Mouse (Mus musculus) fat pad, adult 2 months (tissue): ENCODE data around the gene Cops7a.

Experiments used
- DNase-seq: peaks from one replicate; pipeline ENCODE4 v3.0.0-alpha.2; 2011; ENCODE audit warnings: low read depth, low spot score; ENCODE audit errors: extremely low read depth

Cops7a gene

DNA sequence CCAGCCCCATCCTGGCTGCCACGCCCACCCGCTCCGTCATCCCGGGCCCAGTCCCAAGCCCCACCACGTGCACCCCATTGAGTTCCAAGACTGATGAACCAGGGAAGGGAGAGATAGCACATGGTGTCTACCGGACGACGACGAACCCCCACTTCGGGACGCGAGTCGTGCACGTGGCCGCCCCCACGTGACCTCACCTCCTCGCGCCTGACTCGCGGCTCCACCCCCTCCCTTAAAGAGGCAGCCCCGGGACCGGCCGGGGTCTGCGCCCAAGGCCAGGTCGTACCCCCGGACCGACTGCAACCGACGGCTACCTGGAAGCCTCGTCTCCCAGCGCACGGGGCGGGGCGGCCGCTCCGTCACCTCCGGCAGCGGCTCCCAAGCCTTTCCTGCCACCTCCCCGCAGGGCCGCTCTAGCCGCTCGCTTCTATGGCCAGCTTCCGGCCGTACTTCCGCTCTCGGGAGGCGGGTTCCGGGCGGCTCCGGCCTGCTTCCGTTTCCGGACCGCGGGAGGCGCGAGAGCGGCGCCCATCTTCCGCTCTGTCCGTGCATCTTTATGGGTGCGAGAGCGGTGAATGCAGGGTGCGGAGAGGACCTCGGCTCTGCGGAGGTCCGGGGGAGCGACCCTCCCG is at the start of gene Cops7a:
TSS of gene Cops7a (minus strand) at position 451 of the 632 bp plus-strand sequence.
- no peak for DNase-seq

DNA sequence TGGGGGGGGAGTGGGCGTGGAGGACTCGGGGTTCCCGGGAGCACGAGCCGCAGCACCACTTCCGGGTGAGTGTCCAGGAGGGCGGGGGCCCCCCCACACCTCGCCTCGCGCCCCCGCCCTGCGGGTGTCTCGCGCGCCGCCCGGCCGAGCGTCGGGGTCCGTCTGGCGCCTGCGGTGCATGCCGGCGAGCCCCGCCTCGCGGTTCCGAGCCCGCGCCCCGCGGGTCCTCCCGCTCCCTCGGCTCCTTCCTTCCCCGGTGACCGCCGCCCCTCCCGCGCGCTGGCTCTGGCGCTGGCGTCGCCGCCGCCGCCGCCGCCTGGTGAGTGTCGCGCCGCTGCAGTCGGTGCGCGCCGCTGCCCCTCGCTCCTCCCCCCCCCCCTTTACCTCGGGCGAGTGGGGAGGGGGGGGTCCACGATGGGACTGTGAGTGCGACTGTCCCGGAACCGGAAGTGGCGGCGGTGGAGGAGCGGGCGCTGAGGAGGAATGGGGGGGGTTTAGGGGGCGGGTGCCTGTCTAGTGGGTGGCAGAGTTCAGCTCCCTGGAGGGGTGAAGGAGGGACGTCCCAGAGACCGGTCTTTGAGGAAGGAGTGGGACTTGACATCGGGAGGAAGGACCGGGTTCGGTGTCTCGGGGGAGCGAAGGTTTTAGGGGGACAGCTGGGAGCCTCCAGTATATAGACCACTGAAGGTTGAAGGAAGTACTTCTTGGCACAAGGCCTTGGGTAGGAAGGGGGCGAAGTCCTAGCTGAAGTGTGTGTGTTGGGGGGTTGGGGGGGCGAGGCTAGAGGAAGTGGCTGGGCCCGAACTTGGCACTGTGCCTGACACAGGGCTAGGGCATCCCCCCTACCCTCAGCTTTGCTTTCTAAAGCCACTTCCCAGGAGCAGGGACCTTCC is 44.1 kb upstream of the Cops7a start:
- DNase-seq: no peak

DNA sequence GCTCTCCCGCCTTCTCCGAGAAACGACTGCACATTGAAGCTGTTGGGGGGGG is 43.6 kb upstream of the Cops7a start, which contains the start of gene Zfp384:
TSS of gene Zfp384 (plus strand) at position 17 of the 52 bp plus-strand sequence.
- no peak for DNase-seq

DNA sequence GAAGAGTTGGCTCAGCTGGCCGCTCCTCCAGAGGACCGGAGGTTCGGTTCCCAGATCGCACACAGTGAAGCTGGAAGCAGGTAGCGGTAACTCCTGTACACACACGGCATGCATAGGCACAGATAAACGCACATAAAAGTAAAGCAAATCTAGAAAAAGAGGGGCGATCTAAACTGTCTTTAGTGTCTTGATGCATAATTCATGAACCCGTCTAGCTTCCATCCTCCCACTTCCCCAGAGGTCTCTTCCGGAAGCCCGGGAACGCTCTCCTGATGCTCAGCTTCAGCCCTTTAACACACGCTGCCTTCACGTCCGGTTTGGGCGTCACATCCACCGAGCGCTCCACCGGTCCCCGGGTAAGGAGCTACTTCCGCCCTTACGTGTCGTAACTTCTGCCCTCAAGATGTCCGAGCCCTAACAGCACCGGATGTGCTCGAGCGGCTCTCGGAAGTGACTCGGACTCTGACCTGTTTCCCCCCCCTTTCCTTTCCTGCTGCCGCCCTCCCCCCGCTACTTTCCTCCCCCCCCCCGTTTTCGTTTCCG is 43.3 kb upstream of the Cops7a start:
- peak; percentile 95 for DNase-seq

DNA sequence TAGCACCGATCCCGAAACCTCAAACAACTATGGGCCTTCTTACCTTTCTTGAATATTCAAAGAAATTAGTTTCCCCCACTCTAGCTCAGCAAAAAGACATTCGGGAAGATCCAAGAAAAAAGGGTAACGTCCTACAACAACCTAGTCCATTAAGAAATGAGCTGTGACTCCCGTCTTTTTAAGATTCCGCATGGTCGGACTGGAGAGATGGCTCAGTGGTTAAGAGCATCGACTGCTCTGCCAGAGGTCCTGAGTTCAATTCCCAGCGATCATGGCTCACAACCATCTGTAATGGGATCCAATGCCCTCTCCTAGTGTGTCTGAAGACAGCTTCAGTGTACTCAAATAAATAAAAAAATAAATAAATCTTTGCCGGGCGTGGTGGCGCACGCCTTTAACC is 42.7 kb upstream of the Cops7a start:
- DNase-seq: no peak

DNA sequence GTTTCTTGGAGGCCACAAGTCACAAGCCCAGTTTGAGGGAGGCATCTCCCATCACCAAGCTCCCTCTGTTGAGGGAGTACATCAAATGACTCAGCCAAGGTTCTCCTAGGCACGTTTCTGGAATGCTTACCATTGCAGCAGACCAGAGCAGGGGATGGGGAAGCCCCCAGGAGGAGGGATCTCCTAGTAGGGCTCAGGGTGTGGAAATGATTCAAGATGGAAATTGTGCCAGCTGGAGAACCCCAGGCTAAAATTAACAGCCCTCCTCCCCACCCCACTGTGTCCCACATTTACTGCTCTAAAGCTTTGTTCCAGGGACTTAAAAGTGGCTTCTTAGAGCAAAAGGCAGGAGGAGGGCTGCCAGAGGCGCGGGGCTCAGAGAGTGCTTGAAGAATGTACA is 39.7 kb upstream of the Cops7a start:
- no peak for DNase-seq

DNA sequence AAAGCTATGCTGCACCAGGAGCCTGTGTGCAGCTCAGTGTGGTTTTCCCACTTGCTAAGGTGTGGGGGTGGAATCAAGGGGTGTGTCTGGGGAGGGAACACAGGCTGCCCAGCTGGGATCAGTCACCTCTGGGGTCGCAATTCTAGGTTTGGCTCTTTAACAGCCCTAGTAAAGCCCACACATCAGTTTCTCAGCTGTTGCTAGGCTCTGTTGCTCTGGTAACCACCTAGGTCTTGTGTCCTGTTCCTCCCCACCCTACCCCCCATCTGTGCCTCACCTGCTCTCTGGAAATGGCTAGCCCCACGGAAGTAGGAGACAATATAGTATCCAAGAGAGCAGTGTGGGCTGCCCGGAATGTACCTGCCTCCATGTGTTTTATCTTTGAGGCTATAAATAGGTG is 38.4 kb upstream of the Cops7a start:
- no peak for DNase-seq

DNA sequence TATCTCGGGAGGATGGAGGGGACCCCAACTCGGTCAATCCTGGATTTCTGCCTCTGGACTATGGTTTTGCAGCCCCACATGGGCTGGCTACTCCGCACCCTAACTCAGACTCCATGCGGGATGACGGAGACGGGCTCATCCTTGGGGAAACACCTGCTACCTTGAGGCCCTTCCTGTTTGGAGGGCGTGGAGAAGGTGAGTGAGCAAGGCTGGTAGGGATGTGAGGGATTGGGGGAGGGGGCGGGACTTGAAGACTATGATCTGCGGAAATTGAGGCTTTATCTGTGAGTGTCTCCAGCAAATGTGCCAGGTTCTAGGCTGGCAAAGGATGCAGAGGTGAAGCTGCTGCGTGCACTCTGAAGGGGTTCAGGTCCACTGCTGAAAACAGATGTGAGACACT is 34.2 kb upstream of the Cops7a start:
- no peak for DNase-seq

DNA sequence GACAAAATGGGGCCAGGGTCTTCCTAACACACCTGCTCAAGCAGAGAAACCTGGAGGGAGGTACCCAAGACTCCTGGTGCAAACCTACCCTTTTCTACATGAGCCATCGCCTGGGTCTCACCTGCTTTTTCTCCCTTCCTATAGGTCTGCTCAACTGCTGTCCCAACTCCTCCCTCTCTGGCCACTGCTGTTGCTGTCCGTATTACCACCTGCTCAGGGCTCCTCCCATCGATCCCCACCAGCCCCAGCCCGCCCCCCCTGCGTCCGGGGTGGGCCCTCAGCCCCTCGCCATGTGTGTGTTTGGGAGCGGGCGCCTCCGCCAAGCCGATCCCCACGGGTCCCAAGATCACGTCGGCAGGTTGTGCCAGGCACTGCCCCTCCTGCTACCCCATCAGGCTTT is 33.8 kb upstream of the Cops7a start:
- no peak for DNase-seq

DNA sequence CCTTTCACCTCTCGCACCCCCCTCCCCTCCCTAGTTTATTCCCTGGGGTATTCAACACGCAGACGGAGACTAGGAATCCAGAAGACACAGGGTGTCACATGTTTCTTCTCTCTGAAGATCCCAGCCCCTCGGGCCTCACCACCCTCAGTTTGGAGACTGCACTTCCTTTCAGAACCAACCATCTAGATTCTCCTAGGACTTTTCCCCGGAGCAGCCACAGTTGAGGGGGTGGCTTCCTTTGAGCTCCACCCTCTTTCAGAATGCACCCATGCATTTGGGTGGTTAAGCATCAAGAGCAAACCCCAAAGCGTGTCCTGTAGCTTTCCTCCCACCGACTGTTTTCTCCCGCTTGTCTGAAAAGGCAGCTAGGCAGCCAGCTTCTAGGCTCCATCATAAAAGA is 32.7 kb upstream of the Cops7a start:
- no peak for DNase-seq

DNA sequence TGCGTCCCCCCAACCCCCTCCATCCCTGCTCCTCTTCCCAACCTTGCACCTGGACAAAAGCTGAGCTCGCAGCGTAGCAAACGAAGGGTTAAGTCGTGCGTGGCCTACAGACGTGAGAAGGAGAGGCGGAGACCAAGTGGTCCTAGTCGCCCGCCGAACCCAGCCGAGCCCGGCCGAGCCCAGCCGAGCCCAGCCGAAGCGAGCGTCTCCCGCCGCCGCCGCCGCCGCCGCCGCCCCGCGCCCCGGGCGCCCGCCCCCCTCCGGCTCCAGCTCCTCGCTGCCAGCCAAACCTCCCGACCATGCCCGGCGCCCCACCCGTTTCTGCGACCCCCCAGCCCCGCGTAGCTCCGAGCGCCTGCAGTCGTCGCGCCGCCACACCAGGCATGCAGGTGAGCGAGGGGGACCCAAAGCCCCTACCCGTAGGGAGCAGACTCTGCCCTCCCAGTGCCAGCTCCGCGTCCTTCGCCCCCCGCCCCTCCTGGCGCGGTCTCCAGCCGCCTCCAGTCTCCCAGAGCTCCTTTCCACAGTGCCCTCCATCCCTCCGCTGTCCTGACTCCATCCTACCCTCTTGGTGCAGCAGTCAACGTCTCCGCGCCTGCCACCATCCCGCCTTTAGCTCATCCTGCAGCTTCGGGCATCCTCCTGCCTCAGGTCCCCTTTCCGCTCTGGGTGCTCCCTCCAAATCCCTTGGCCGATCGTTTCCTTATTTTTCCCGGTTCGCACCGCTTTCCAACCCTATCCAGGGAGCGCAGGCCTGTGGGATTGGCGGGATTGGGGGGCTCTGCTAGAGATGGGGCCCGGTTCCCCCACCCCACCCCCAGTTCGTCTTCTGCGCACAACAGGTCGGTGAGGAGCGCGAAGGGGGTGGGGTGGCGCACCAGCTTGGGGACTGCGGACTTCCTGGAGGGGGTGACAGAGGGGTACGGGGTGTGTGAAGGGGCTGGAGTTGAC is 31.5 kb upstream of the Cops7a start, which contains the start of gene Pianp:
TSS of gene Pianp (plus strand) at position 144 of the 951 bp plus-strand sequence.
- DNase-seq: no peak

DNA sequence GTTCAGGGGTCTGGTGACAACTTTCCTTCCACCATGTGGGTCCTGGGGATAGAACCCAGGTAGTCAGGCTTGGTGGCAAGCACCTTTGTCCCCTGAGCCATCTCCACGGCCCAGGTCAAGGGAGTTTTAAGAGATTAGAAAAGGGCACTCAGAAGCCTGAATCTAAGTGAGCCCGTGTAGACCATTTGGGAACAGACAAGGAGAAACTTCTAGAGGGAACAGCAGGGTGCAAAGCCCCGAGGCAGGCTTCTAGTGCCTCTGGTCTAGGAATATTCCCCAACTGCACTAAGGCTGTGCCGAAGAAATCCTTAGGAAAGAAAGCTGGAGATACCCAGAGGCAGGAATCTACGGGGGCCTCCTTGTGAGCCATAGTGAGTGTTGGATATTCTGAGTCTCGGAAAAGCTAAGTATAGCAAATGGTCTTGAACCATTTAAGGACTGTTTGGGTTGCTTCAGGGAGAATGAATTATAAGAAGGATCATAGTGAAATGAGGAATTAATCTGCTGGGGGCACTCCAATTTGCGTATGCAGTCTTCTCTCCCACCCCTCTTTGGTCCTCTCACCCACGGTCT is 30.6 kb upstream of the Cops7a start:
- no peak for DNase-seq

DNA sequence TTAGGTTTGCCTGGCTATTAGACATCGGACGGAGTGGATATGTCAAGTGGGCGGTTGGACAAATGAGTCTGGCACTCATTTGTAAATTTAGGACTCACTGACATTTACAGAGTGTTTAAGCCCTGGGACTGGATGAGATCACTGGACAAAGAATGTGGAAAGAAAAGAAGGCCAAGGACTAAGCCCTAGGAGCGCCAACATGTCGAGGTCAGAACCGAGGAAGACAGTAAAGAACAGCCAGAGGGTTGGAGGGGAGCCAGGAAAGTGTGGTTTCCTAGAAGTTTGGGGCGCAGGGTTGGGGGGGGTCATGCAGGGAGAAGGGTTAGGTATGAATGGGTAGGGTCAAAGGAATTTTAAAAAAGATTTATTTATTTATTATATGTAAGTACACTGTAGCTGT is 29.9 kb upstream of the Cops7a start:
- DNase-seq: no peak

DNA sequence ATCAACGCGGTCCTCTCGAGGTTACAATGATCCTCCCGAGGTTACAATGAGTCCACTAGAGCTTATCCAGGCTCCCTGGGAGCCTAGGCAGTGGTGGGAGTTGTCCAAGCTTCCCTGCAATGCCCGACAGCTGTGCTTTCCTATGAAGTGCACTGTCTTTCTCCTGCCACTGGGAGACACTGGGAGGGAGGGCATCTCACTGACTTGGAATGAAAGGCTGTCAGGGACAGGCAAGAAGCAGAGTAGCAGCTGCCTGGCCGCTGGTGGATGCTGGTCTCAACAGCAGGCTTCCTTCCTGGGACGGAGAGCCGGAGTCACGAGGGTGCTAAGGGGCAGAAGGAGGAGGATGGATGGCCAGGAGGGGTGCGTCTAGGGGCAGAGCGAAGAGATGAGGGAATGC is 28.5 kb upstream of the Cops7a start:
- DNase-seq: no peak

DNA sequence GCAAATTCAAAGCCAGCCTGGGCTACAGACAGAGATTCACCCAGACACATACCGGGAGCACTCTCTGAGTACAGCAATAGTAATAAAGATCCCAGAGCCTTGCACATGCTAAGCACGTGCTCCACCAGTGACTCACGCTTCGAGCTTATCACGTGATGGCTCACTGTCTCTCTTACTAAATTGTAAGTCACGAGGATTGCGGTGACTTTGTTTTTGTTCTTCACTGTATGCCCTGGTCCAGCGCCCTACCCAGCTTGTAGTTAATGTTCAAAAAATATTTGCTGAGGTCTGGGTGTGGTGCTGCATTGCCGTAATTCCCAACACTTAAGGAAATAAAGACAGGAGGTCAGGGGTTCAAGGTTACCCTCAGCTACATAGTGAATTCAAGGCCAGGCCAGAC is 28.0 kb upstream of the Cops7a start:
- DNase-seq: no peak

DNA sequence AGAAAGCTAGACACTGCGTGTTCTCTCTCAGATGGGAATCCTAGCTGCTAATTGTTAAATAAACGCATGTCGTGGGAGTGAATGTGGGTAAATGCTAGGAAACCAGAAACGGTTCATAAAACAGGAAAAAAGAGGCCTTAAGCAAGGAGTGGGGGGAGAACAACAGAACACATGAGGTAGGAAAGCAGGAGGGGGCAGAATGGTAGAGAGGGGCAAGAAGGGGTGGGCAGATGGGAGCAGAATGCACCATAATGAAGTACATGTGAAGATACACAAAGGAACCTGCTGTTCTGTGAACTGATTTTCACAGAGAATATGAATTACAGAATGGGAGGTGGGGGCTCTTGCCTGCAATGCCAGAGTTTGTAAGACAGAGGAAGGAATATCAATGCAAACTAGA is 26.9 kb upstream of the Cops7a start:
- DNase-seq: no peak

DNA sequence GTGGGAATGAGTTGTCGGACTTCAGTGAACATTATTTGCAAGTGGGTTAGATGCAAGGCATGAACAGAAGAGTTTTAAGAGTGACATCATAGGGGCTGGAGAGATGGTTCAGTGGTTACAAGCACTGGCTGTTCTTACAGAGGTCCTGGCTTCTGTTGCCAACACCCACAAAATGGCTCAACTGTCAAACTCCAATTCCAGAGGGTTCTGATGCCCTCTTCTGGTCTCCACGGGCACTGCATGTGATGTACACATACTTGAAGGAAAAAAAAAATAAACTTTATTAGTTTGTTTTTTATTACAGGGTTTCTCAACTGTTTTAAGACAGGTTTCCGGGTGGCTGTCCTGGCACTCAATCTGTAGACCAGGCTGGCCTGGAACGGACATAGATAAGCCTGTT is 2.4 kb upstream of the Cops7a start:
- DNase-seq: no peak

DNA sequence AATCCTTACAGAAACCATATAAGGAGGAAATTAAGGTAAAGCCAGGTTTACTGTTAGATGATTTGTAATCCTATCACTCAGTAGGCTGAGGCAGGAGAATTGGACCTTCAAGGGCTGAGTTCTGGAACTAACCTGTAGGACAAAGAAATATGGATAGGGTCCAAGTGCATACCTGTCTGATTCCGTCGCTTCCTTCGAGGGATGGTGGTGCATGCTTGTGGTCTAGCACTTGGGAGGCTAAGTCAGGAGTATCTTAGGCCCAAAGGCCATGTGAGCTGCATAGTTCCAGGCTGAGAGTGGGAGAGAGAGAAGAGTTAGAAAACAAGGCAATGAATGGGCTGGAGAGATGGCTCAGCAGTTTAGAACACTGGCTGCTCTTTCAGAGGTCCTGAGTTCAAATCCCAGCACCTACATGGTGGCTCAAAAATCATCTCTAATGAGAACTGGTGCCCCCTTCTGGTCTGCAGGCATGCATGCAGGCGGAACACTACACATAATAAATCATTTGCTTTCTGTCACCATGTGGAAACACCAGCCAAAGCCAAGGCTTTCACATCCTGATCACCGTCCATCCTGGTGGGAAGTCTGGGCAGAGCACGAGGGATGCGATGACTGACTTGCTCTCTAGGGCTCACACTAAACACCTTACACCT is 1.3 kb upstream of the Cops7a start:
- no peak for DNase-seq

DNA sequence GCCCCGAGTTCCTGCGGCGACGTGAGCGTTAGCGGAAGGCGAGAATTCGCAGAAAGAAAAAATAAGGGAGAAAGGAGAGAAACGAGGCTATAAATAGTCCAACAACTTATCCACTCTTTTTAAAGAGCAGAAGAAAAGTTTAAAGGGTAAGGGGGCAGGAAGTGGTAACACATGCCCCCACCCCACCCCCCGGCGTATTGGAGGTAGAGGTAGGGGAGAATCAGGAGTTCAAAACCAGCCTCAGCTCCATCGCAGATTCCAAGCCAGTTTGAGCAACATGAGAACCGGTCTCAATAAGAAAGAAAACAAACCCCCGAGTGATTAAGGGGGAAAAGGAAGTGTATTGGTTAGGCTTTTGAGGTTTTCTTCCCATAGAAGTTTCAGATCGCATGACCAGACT is 409 bp upstream of the Cops7a start:
- no peak for DNase-seq

DNA sequence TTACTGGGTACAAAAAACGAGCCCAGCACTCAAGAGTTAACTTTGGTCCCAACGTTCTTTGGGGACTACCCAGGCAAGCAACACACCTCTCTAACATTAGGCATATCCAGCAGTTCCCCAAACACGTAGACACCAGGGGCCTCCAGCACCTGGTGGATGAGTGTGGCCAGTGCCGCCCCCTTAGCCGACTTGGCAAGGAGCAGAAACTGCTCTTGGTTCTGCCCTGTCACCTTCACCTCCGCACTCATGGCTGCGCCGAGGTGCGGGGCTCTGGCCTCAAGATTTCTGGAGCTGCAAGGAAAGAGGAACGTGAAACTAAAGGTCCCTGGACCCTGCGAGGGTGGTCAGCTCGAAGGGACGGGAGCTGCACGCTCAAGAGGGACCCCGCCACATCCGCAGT is 700 bp downstream of the Cops7a start:
- DNase-seq: no peak

DNA sequence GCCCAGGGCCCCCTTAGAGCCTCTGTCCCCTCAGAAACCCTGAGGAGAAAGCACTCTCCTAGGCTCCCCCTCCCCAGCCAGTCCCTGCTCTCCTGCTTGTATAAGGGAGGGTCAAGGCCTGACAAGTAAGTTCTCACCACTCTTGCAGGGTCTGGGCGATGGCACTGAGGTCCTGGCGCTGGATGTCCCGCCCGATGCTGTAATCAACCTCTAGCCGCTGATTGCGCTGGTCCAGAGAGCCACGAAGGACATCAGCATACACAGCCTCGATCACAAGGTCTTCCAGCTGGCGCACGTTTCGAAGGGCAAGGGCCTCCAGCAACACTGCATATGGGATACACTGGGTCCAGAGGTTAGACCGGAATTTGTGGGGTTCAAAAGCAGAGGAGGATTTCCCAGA is 4.3 kb downstream of the Cops7a start:
- DNase-seq: no peak
